Mouse (Mus musculus): Measurements from ENCODE around the gene Dkkl1. TPM values are rescaled to one million over a fixed set of nuclear protein-coding genes. Genes with fewer than 3 reads are reported as not detected.
"Not testable (repeated sequence)": the region's sequence is repeated elsewhere in the genome, so short reads cannot be mapped to it uniquely, and the experiment has no call there.

Gene Dkkl1
- 1.8 and 2.1 TPM in 2 replicates for polyA plus RNA-seq (2016; fragmentation: Nextera tagmentation; extraction: Ambion mirVana)

DNA sequence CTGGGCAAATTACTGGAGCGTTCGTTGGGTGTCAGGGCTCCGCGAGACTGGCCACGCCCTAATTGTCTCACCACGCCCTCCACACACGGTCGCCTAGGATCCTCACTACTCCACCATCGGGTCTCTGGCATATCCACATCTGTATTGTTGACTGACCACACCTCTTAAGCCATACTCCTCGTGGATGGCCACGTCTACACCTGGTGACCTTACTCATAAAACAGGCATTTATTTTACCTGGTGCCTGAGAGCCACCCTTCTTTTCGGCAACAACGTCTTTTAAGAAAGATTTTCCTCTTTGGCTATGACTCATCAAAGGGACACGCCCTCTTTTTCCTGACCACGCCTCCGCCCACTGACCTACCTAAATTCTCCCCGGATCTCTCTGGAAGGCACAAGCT lies at the start of gene Dkkl1:
Dkkl1 (minus strand) TSS at position 297 of the 401 bp plus-strand sequence.
- H3K27me3 ChIP-seq (ENCODE audit: insufficient read depth, poor library complexity, severe bottlenecking): peaks cover 33% of the 10 kb centered on the region
- H3K27ac ChIP-seq: no peak within 1 kb of the TSS
- H3K4me3 ChIP-seq: peak within 1 kb of the TSS; percentile 36
- 7% methylated on average over 17 of the region's 17 CpGs for WGBS
- no peaks in the 10 kb centered on the region for H3K9me3 ChIP-seq
- no peaks in the 10 kb centered on the region for H3K36me3 ChIP-seq
- peaks cover 33% of the 10 kb centered on the region for H3K4me1 ChIP-seq (replicated peaks)
- no peak for DNase-seq (ENCODE audit: low spot score)

GRCm38 (mm10) chr7:45259281-45259680 lies 47.3 kb upstream of the Dkkl1 start:
- peaks cover 2% of the 10 kb centered on the region; the same call in 1 of the 2 replicates for H3K4me1 ChIP-seq (replicated peaks)
- H3K27me3 ChIP-seq (ENCODE audit: insufficient read depth, poor library complexity, severe bottlenecking): peaks cover 9% of the 10 kb centered on the region; the same call in 1 of the 2 replicates
- H3K9me3 ChIP-seq: no peaks in the 10 kb centered on the region
- no peaks in the 10 kb centered on the region for H3K36me3 ChIP-seq
- no peak overlapping the region for H3K27ac ChIP-seq
- no peak for DNase-seq (ENCODE audit: low spot score)
- no peak overlapping the region for H3K4me3 ChIP-seq
- 89% methylated on average over 8 of the region's 8 CpGs for WGBS

DNA sequence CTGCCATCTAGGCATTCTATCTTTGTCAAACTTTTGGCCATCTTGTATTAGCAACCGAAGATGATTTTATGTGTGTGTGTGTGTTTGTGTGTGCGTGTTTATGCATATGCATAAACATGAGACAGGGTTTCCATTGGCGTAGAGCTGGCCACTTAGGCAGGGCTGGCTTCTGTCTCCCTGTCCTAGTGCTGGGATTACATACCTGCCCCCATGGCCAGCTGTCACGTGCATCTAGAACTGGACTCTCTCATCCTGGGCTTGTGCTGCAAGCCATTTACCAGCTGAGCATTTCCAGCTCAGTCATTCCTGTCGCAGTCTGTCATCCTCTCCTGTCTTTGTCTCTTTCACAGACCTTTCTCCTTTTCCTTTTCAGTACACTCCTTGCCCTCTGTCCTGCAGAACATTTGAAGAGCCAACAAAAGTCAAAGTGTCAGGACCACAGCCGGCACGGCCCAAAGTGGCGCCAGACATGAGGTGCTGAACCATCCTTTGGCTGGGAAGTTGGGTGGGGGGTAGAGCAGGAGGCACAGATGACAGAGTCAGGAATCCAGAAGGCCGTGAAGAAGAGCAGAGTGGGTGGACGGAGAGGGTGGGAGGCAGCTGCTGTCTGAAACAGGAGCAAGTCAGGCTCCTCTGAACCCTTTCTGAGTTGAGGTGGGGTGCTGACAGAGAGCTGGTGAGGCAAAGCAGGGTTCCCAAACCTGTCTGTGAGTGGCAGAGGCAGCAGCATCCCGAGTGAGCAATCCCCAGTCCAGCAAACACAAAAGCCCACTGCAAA lies 45.3 kb upstream of the Dkkl1 start:
- Histone ChIP-seq H3K27ac (no peak overlapping the region), H3K36me3 (no peaks in the 10 kb centered on the region), H3K9me3 (no peaks in the 10 kb centered on the region), H3K4me3 (no peak overlapping the region), H3K4me1 (replicated peaks) (peaks cover 2% of the 10 kb centered on the region; the same call in 1 of the 2 replicates), H3K27me3 (ENCODE audit: insufficient read depth, poor library complexity, severe bottlenecking) (peaks cover 9% of the 10 kb centered on the region; the same call in 1 of the 2 replicates)
- 59% methylated on average over 11 of the region's 11 CpGs for WGBS
- DNase-seq (ENCODE audit: low spot score): no peak

DNA sequence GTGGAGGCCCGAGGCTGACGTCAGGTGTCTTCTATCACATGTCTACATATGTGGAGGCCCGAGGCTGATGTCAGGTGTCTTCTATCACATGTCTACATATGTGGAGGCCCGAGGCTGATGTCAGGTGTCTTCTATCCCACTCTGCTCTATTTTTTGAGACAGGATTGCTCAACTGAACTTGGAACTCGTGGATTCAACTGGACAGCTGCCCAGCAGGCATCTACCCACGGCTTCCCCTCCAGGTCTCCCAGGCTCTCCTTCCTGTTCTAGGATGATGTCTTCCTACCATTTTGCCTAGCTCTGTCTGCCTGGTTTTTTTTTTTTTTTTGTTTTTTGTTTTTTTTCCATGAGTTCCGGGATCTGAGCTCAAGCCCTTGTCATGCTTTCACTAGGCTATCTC lies 43.9 kb upstream of the Dkkl1 start:
- H3K36me3 ChIP-seq; DNase-seq (ENCODE audit: low spot score); H3K4me1 ChIP-seq (replicated peaks); H3K27me3 ChIP-seq (ENCODE audit: insufficient read depth, poor library complexity, severe bottlenecking); H3K27ac ChIP-seq; H3K4me3 ChIP-seq; H3K9me3 ChIP-seq: not testable (repeated sequence)
- whole genome bisulfite sequencing: 87% methylated on average over 7 of the region's 7 CpGs

DNA sequence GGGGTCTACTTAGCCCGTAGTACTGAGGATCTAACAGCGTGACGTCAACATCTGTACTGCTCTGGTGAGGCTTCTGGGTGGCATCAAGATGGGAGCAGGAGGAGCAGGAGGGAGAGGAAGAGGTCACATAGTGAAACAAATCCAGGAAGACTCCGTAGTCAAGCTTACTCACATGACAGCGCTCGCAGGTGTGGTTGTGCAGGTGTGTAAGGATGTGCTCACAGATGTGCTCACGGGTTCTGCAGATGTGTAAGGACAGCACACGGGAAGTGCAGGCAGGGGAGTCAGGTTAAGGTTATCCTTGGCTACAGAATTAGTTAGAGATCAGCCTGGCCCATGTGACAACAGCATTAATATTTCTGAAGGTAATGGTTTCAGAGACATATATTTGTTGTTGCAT lies 41.9 kb upstream of the Dkkl1 start:
- Histone ChIP-seq H3K27ac (no peak overlapping the region), H3K4me3 (no peak overlapping the region), H3K4me1 (replicated peaks) (peaks cover 2% of the 10 kb centered on the region; the same call in 1 of the 2 replicates), H3K27me3 (ENCODE audit: insufficient read depth, poor library complexity, severe bottlenecking) (peaks cover 6% of the 10 kb centered on the region; the same call in 1 of the 2 replicates), H3K36me3 (no peaks in the 10 kb centered on the region), H3K9me3 (no peaks in the 10 kb centered on the region)
- no peak for DNase-seq (ENCODE audit: low spot score)
- 90% methylated on average over 8 of the region's 8 CpGs for WGBS

GRCm38 (mm10) chr7:45247666-45248065 lies 35.7 kb upstream of the Dkkl1 start:
- H3K27ac ChIP-seq: no peak overlapping the region
- H3K36me3 ChIP-seq: no peaks in the 10 kb centered on the region
- DNase-seq (ENCODE audit: low spot score): no peak
- H3K9me3 ChIP-seq: no peaks in the 10 kb centered on the region
- no peak overlapping the region for H3K4me3 ChIP-seq
- H3K27me3 ChIP-seq (ENCODE audit: insufficient read depth, poor library complexity, severe bottlenecking): no peaks in the 10 kb centered on the region
- WGBS: 36% methylated on average over 3 of the region's 3 CpGs
- H3K4me1 ChIP-seq (replicated peaks): no peaks in the 10 kb centered on the region

DNA sequence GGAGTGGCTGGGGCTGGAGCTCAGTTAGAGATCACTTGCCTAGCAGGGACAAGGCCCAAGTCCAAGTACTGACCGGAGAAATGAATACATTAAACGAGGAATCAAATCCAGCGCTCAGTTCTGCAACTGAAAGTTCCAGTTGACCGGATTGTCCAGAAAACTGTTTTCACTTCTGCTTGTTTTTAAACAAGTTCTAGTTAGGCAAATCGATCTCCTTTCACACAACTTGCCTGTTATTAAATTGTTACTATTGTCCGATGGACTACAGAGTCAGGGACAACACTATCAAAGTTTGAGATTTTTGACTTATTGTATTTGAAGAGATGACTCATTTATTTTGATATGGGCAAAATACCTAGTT lies 29.4 kb upstream of the Dkkl1 start:
- Histone ChIP-seq H3K4me3 (peak overlapping the region; percentile 46), H3K27ac (peak overlapping the region; percentile 81; the same call in 1 of the 2 replicates), H3K27me3 (ENCODE audit: insufficient read depth, poor library complexity, severe bottlenecking) (peaks cover 59% of the 10 kb centered on the region), H3K4me1 (replicated peaks) (peaks cover 18% of the 10 kb centered on the region), H3K9me3 (no peaks in the 10 kb centered on the region), H3K36me3 (no peaks in the 10 kb centered on the region)
- 74% methylated on average over 6 of the region's 6 CpGs for WGBS
- DNase-seq (ENCODE audit: low spot score): no peak

DNA sequence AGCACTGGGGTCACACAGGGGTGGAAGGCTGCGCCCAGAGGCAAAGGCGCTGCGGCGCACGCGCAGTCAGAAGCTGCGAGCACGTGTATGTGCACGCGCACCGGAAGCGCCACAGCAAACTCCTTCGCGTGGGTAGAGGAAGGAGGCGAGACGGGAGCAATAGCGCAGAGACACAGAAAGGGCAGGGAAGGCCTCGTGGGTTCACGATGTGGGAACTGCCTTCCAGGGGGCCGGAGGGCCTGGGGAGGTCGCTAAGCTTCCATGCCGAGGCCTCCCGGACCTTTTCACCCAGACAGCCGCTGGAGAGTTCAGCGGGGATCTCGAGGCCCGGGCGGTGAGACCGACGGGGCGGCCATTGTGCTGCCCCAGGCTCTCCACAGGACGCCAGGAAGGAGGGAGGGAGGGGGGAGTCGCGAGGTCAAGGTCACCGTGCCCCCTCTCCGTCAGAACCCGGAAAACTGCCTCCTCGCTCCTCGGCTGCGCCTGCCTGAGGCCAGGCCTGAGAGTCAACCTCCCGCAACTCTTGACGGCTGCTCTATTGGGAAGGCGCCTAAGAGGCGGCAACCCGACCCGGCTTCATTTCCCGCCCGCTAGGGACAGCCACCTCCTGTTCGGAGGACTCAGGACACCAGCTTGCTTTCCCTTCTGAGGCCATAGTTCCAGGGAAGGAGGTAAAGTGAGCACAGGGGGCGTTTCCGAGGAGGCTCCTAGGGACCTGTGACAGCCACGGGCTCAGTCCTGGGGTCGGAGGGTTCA lies 28.9 kb upstream of the Dkkl1 start, which contains the start of gene Slc6a16:
Slc6a16 (plus strand) TSS at position 453 of the 756 bp plus-strand sequence.
- Histone ChIP-seq H3K36me3 (no peaks in the 10 kb centered on the region), H3K9me3 (no peaks in the 10 kb centered on the region), H3K27ac (peak within 1 kb of the TSS; percentile 81), H3K27me3 (ENCODE audit: insufficient read depth, poor library complexity, severe bottlenecking) (peaks cover 64% of the 10 kb centered on the region), H3K4me1 (replicated peaks) (peaks cover 18% of the 10 kb centered on the region), H3K4me3 (peak within 1 kb of the TSS; percentile 46)
- 10% methylated on average over 53 of the region's 53 CpGs for WGBS
- DNase-seq (ENCODE audit: low spot score): peak; percentile 69

DNA sequence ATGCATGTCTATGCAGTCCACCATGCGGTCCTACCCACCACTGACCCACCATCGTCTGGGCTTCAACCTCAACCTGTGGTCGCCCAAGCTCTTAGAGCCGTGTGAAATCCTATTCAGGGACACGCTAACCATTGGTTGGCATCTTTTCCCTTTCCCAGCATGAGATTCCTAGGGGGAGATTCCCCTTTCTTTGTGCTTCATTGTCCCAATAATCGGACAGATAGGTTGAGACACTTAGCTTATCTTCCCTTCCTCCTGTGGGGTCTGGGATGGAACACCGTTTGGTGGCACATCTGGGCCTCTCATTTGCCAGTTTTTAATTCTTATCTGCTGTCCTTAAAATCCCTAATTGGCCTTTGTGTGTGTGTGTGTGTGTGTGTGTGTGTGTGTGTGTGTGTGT lies 28.2 kb upstream of the Dkkl1 start:
- peaks cover 25% of the 10 kb centered on the region for H3K4me1 ChIP-seq (replicated peaks)
- H3K27me3 ChIP-seq (ENCODE audit: insufficient read depth, poor library complexity, severe bottlenecking): peaks cover 71% of the 10 kb centered on the region
- WGBS: 78% methylated on average over 7 of the region's 7 CpGs
- no peak overlapping the region for H3K4me3 ChIP-seq
- no peak for DNase-seq (ENCODE audit: low spot score)
- H3K36me3 ChIP-seq: no peaks in the 10 kb centered on the region
- no peak overlapping the region for H3K27ac ChIP-seq
- no peaks in the 10 kb centered on the region for H3K9me3 ChIP-seq

- 38% methylated on average over 20 of the region's 20 CpGs for WGBS
- H3K9me3 ChIP-seq: no peaks in the 10 kb centered on the region
- no peak within 1 kb of the TSS for H3K27ac ChIP-seq
- H3K4me1 ChIP-seq (replicated peaks): peaks cover 37% of the 10 kb centered on the region
- no peak within 1 kb of the TSS for H3K4me3 ChIP-seq
- H3K36me3 ChIP-seq: peaks cover 5% of the 10 kb centered on the region
- H3K27me3 ChIP-seq (ENCODE audit: insufficient read depth, poor library complexity, severe bottlenecking): peaks cover 74% of the 10 kb centered on the region
- no peak for DNase-seq (ENCODE audit: low spot score)
Measured at GRCm38 (mm10) chr7:45238723-45239496, 27.0 kb upstream of the Dkkl1 start, which contains the start of gene Cd37. Gene Cd37 (minus strand): TSS chr7:45239115.

GRCm38 (mm10) chr7:45237747-45238699 lies 26.1 kb upstream of the Dkkl1 start:
- Histone ChIP-seq H3K4me3 (no peak overlapping the region), H3K27ac (no peak overlapping the region), H3K36me3 (peaks cover 9% of the 10 kb centered on the region), H3K4me1 (replicated peaks) (peaks cover 46% of the 10 kb centered on the region), H3K9me3 (no peaks in the 10 kb centered on the region), H3K27me3 (ENCODE audit: insufficient read depth, poor library complexity, severe bottlenecking) (peaks cover 75% of the 10 kb centered on the region)
- WGBS: 77% methylated on average over 17 of the region's 17 CpGs
- no peak for DNase-seq (ENCODE audit: low spot score)
